Mouse (Mus musculus): ENCODE measurements around the gene Eva1c. TPM values are rescaled to one million over a fixed set of nuclear protein-coding genes. Genes with fewer than 3 reads are reported as not detected.

The Eva1c gene
- polyA plus RNA-seq (2012; rRNA removed), result 0.29 and 0.64 TPM in 2 replicates

GRCm38 (mm10) chr16:90826457-90826856, at the start of gene Eva1c:
Eva1c (plus strand) TSS chr16:90826719.

GRCm38 (mm10) chr16:90809975-90810715, 16.4 kb upstream of the Eva1c start, which contains the start of gene Urb1:
Urb1 (minus strand) TSS chr16:90810413.

GRCm38 (mm10) chr16:90934687-90935328, 108.3 kb downstream of the Eva1c start, which contains the start of gene Cfap298:
Cfap298 (minus strand) TSS chr16:90935114.

Other genes starting within 250 kb of the Eva1c start
- 17.6 and 18.0 TPM in 2 replicates for gene Mis18a, start 99.3 kb upstream of the Eva1c start, polyA plus RNA-seq (2012; rRNA removed)
- 14.2 and 23.3 TPM in 2 replicates for gene Mrap, start 88.5 kb upstream of the Eva1c start, polyA plus RNA-seq (2012; rRNA removed)
- 1.4 and 1.7 TPM in 2 replicates for gene Urb1, start 16.3 kb upstream of the Eva1c start, polyA plus RNA-seq (2012; rRNA removed)
- 7.5 and 7.8 TPM in 2 replicates for gene Cfap298, start 108.4 kb downstream of the Eva1c start, polyA plus RNA-seq (2012; rRNA removed)
- gene Synj1, start 184.6 kb downstream of the Eva1c start, polyA plus RNA-seq (2012; rRNA removed), result 8.5 and 11.0 TPM in 2 replicates
- 29.6 and 35.4 TPM in 2 replicates for gene Paxbp1, start 217.8 kb downstream of the Eva1c start, polyA plus RNA-seq (2012; rRNA removed)